Mouse (Mus musculus) intestine, embryonic 14.5 days (tissue): ENCODE data around the gene Fbll1. TPM values are rescaled to one million over a fixed set of nuclear protein-coding genes. Genes with fewer than 3 reads are reported as not detected.
A peak's percentile ranks its signal among the peaks of the same experiment; 100 is the strongest.
"Not testable (repeated sequence)": the region's sequence is repeated elsewhere in the genome, so short reads cannot be mapped to it uniquely, and the experiment has no call there.

Experiments used
- ATAC-seq: fragments of 200-750 bp; cut with Nextera tagmentation; replicated peaks from 2 replicates; pipeline ENCODE4 v1.8.0; 2017; ENCODE audit warnings: low read depth, moderate number of reproducible peaks, moderate TSS enrichment, moderate library complexity; ENCODE audit not compliant: low FRiP score, low TSS enrichment
- DNase-seq: peaks from one replicate; pipeline ENCODE4 v3.0.0-alpha.2; 2018; ENCODE audit warnings: low spot score
- H3K27ac ChIP-seq: fragments of 300-500 bp; sonication (generic); 2 replicates; pipeline ENCODE4 v1.5.1; 2014; ENCODE audit warnings: low read depth, mild to moderate bottlenecking, control low read depth
- H3K27me3 ChIP-seq: fragments of 300-500 bp; sonication (generic); replicated peaks from 2 replicates; pipeline ENCODE4 v1.6.1; 2014; ENCODE audit warnings: low read length, control low read depth; ENCODE audit not compliant: control insufficient read depth, insufficient read depth
- H3K36me3 ChIP-seq: fragments of 300-500 bp; sonication (generic); 2 replicates; pipeline ENCODE4 v1.6.1; 2014; ENCODE audit warnings: low read length, control low read depth; ENCODE audit not compliant: control insufficient read depth, insufficient read depth
- H3K4me1 ChIP-seq: fragments of 300-500 bp; sonication (generic); replicated peaks from 2 replicates; pipeline ENCODE4 v1.6.1; 2014; ENCODE audit warnings: low read length, control low read depth, mixed read lengths; ENCODE audit not compliant: control insufficient read depth, insufficient read depth
- H3K4me2 ChIP-seq: fragments of 300-500 bp; sonication (generic); 2 replicates; pipeline ENCODE4 v1.6.1; 2014; ENCODE audit warnings: low read length
- H3K4me3 ChIP-seq: fragments of 300-500 bp; sonication (generic); 2 replicates; pipeline ENCODE4 v1.5.1; 2014; ENCODE audit warnings: low read depth, low read length, control low read depth, mixed read lengths
- H3K9ac ChIP-seq: fragments of 300-500 bp; sonication (generic); 2 replicates; pipeline ENCODE4 v1.6.1; 2014; ENCODE audit warnings: mild to moderate bottlenecking, low read length
- H3K9me3 ChIP-seq: fragments of 300-500 bp; sonication (generic); 2 replicates; pipeline ENCODE4 v1.6.1; 2016; ENCODE audit warnings: low read length, control low read depth; ENCODE audit not compliant: control insufficient read depth
- WGBS: fragments of 180-500 bp; shearing (Covaris S2); extraction: QIAGEN DNeasy Blood & Tissue Kit; methylation state at CpG from one replicate; pipeline ENCODE4 v1.1.7; 2014; 5-methylcytosine and 5-hydroxymethylcytosine counted together
- polyA plus RNA-seq: library from polyadenylated mRNA; unstranded; fragments of >200 nt; fragmentation: Nextera tagmentation; extraction: Ambion mirVana; gene quantifications from 2 replicates; pipeline ENCODE4 v1.2.1, GENCODE M21; 2014

Fbll1 gene
- 0.43 and 1.2 TPM in 2 replicates for polyA plus RNA-seq

GRCm38 (mm10) chr11:35798874-35799273 is at the start of gene Fbll1:
Gene Fbll1, minus strand, starts transcription at chr11:35798884.
- no peaks in the 10 kb centered on the region for H3K9me3 ChIP-seq
- H3K9ac ChIP-seq = no peak within 1 kb of the TSS
- 0 out of 2 replicates have a peak, but pooled peaks cover 7% of the 10 kb centered on the region for H3K4me1 ChIP-seq
- no peaks in the 10 kb centered on the region for H3K36me3 ChIP-seq
- peak; percentile 86 for DNase-seq
- 17% methylated on average over 11 of the region's 11 CpGs for WGBS
- ATAC-seq = no peak
- H3K4me3 ChIP-seq = peak within 1 kb of the TSS; percentile 29
- peaks cover 56% of the 10 kb centered on the region for H3K27me3 ChIP-seq
- no peak within 1 kb of the TSS for H3K27ac ChIP-seq
- peak within 1 kb of the TSS; percentile 54 for H3K4me2 ChIP-seq

DNA sequence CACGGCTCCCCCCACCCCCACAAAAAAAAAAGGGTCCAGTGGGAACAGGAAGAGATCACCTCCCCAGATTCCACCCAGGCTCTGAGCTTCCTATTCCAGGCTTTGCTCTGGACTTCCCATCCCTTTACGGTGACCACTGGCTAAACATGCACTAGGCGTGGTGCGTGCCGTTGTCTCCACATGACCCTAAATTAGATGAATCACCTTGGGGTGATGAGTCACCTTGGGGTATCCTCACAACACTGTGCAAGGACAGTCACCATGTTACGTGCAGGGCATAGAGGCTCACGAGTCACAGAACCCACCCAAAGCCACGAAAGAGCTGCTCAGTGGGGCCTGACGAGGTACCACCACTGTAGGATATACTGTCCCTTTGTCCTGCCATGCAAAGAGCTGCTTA is 45.6 kb upstream of the Fbll1 start:
- no peaks in the 10 kb centered on the region for H3K27me3 ChIP-seq
- WGBS = 83% methylated on average over 9 of the region's 9 CpGs
- peaks cover 11% of the 10 kb centered on the region; the same call in 1 of the 2 replicates for H3K36me3 ChIP-seq
- no peaks in the 10 kb centered on the region for H3K4me1 ChIP-seq
- ATAC-seq = no peak
- H3K4me3 ChIP-seq = no peak overlapping the region
- DNase-seq = no peak
- H3K4me2 ChIP-seq = no peak overlapping the region
- H3K9ac ChIP-seq = no peak overlapping the region
- H3K9me3 ChIP-seq = no peaks in the 10 kb centered on the region
- H3K27ac ChIP-seq = no peak overlapping the region

- not testable (repeated sequence) for H3K4me3 ChIP-seq, H3K4me1 ChIP-seq, DNase-seq, H3K9ac ChIP-seq, H3K9me3 ChIP-seq, H3K27me3 ChIP-seq, ATAC-seq, H3K27ac ChIP-seq, H3K4me2 ChIP-seq
- 0 out of 2 replicates have a peak, but pooled peaks cover 11% of the 10 kb centered on the region for H3K36me3 ChIP-seq
- 81% methylated on average over 4 of the region's 4 CpGs for WGBS
Observed at GRCm38 (mm10) chr11:35842560-35842959, 43.9 kb upstream of the Fbll1 start.

- Histone ChIP-seq H3K36me3 (0 out of 2 replicates have a peak, but pooled peaks cover 11% of the 10 kb centered on the region), H3K4me3 (no peak overlapping the region), H3K4me1 (no peaks in the 10 kb centered on the region), H3K27me3 (no peaks in the 10 kb centered on the region), H3K4me2 (no peak overlapping the region), H3K27ac (no peak overlapping the region), H3K9ac (no peak overlapping the region), H3K9me3 (no peaks in the 10 kb centered on the region)
- 90% methylated on average over 21 of the region's 21 CpGs for WGBS
- ATAC-seq = no peak
- no peak for DNase-seq
Observed at GRCm38 (mm10) chr11:35841738-35842325, 43.1 kb upstream of the Fbll1 start.

DNA sequence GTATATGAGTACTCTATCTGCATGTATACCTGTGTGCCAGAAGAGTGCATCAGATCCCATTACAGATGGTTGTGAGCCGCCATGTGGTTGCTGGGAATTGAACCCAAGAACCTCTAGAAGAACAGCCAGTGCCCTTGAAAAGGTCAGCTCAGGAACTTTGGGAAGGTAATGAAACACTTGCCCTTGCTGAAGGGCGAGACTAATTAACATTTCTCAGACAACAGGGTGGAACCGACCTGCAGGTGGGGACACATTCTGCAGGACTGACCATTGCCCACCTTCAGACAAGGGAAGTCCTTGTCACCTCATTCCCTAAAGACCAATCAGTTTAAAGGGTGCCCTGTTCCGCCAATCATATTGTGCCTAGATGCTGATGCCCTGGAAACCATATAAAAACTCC is 42.1 kb upstream of the Fbll1 start:
- H3K9ac ChIP-seq, H3K4me2 ChIP-seq, H3K4me3 ChIP-seq, H3K4me1 ChIP-seq, H3K27me3 ChIP-seq, H3K27ac ChIP-seq, H3K9me3 ChIP-seq, ATAC-seq, DNase-seq: not testable (repeated sequence)
- H3K36me3 ChIP-seq = 0 out of 2 replicates have a peak, but pooled peaks cover 11% of the 10 kb centered on the region
- 92% methylated on average over 4 of the region's 4 CpGs for WGBS

DNA sequence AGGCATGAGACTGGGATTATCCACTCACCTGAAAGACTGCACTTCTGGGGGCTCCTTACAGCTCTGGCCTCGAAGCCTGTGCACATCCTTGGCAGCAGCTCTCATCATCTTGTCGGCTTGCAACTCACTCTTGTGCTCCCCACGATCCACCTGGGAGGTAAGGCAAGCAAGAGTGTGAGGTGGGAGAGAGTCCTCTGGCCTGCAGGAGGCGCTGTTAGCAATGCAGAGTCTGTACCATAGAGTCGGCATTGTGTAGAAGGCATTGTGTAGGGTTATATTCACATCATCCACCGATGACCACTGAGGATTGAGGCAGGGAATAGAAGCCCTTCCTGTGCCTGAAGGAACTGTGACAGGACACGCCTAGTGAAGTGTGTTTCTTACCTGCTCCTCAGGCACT is 41.6 kb upstream of the Fbll1 start:
- 85% methylated on average over 7 of the region's 7 CpGs for WGBS
- H3K9ac ChIP-seq = no peak overlapping the region
- no peak for DNase-seq
- no peaks in the 10 kb centered on the region for H3K9me3 ChIP-seq
- H3K4me3 ChIP-seq = no peak overlapping the region
- no peak overlapping the region for H3K4me2 ChIP-seq
- H3K27me3 ChIP-seq = no peaks in the 10 kb centered on the region
- 0 out of 2 replicates have a peak, but pooled peaks cover 11% of the 10 kb centered on the region for H3K36me3 ChIP-seq
- no peak for ATAC-seq
- H3K27ac ChIP-seq = no peak overlapping the region
- H3K4me1 ChIP-seq = no peaks in the 10 kb centered on the region

GRCm38 (mm10) chr11:35838345-35839338 is 40.0 kb upstream of the Fbll1 start:
- peak overlapping the region; percentile 38; the same call in 1 of the 2 replicates for H3K9ac ChIP-seq
- ATAC-seq = peak; percentile 82
- 22% methylated on average over 28 of the region's 28 CpGs for WGBS

GRCm38 (mm10) chr11:35837156-35838126 is 38.8 kb upstream of the Fbll1 start:
- Histone ChIP-seq H3K4me2 (peak overlapping the region; percentile 67), H3K27me3 (no peaks in the 10 kb centered on the region), H3K36me3 (peaks cover 15% of the 10 kb centered on the region; the same call in 1 of the 2 replicates), H3K4me1 (peaks cover 10% of the 10 kb centered on the region), H3K9ac (no peak overlapping the region), H3K27ac (no peak overlapping the region), H3K4me3 (no peak overlapping the region), H3K9me3 (no peaks in the 10 kb centered on the region)
- DNase-seq (no peak), ATAC-seq (no peak)
- 73% methylated on average over 5 of the region's 5 CpGs for whole genome bisulfite sequencing

More at GRCm38 (mm10) chr11:35838345-35839338, 40.0 kb upstream of the Fbll1 start:
- peak; percentile 90 for DNase-seq
- H3K9me3 ChIP-seq = no peaks in the 10 kb centered on the region
- no peak overlapping the region for H3K27ac ChIP-seq
- no peaks in the 10 kb centered on the region for H3K27me3 ChIP-seq
- H3K4me2 ChIP-seq = peak overlapping the region; percentile 67
- peak overlapping the region; percentile 32 for H3K4me3 ChIP-seq
- H3K36me3 ChIP-seq = 0 out of 2 replicates have a peak, but pooled peaks cover 11% of the 10 kb centered on the region
- peaks cover under 1% of the 10 kb centered on the region for H3K4me1 ChIP-seq
